Mouse (Mus musculus) bone marrow macrophage, adult 2 months (primary cell): ENCODE measurements around the gene Pitpna.

Source experiments
- CTCF ChIP-seq: IDR thresholded peaks from 2 replicates; pipeline ENCODE4 v1.5.1; 2012; ENCODE audit warnings: low read depth, mild to moderate bottlenecking, low read length, moderate library complexity
- POLR2A ChIP-seq: IDR thresholded peaks from 2 replicates; pipeline ENCODE4 v1.6.1; 2012; ENCODE audit warnings: mild to moderate bottlenecking, low read depth, low read length, borderline replicate concordance

- TF ChIP-seq CTCF = no peak
- no peak for TF ChIP-seq POLR2A
Observed at GRCm38 (mm10) chr11:75604826-75605225, 16.9 kb downstream of the Pitpna start.
